Mouse (Mus musculus) hindbrain, embryonic 14.5 days (tissue): ENCODE measurements at regions not wholly inside any gene's neighbourhood (a gene's known extent, or its start where the extent isn't known, plus 50 kb on each side); places are given as distances from the start of the nearest gene placed in this dataset.
A peak's percentile ranks its signal among the peaks of the same experiment; 100 is the strongest.

Experiments used
- ATAC-seq: fragments of 200-750 bp; cut with Nextera tagmentation; 2 replicates; pipeline ENCODE4 v1.8.0; 2017; ENCODE audit warnings: moderate number of reproducible peaks, mild to moderate bottlenecking, moderate TSS enrichment, moderate library complexity; ENCODE audit not compliant: low FRiP score
- DNase-seq: peaks from one replicate; pipeline ENCODE4 v3.0.0-alpha.2; 2015; ENCODE audit warnings: low spot score
- H3K27ac ChIP-seq: fragments of 300-500 bp; sonication (generic); 2 replicates; pipeline ENCODE4 v1.5.1; 2014; ENCODE audit warnings: mild to moderate bottlenecking, moderate library complexity
- H3K27me3 ChIP-seq: fragments of 300-500 bp; sonication (generic); 2 replicates; pipeline ENCODE4 v1.6.1; 2014; ENCODE audit warnings: mild to moderate bottlenecking, low read length, mixed read lengths; ENCODE audit not compliant: control insufficient read depth, insufficient read depth
- H3K36me3 ChIP-seq: fragments of 300-500 bp; sonication (generic); replicated peaks from 2 replicates; pipeline ENCODE4 v1.6.1; 2014; ENCODE audit not compliant: control insufficient read depth, insufficient read depth
- H3K4me1 ChIP-seq: fragments of 300-500 bp; sonication (generic); replicated peaks from 2 replicates; pipeline ENCODE4 v1.6.1; 2014; ENCODE audit warnings: antibody characterized with exemption, low read length, mixed read lengths; ENCODE audit not compliant: control insufficient read depth, insufficient read depth
- H3K4me2 ChIP-seq: fragments of 300-500 bp; sonication (generic); replicated peaks from 2 replicates; pipeline ENCODE4 v1.6.1; 2014; ENCODE audit warnings: mild to moderate bottlenecking, moderate library complexity
- H3K4me3 ChIP-seq: fragments of 300-500 bp; sonication (generic); replicated peaks from 2 replicates; pipeline ENCODE4 v1.5.1; 2014; ENCODE audit warnings: mild to moderate bottlenecking, low read length
- H3K9ac ChIP-seq: fragments of 300-500 bp; sonication (generic); 2 replicates; pipeline ENCODE4 v1.6.1; 2014
- H3K9me3 ChIP-seq: fragments of 300-500 bp; sonication (generic); 2 replicates; pipeline ENCODE4 v1.6.1; 2016; ENCODE audit warnings: low read length; ENCODE audit not compliant: control insufficient read depth
- WGBS: fragments of 180-500 bp; shearing (Covaris S2); extraction: QIAGEN DNeasy Blood & Tissue Kit; methylation state at CpG from one replicate; pipeline ENCODE4 v1.1.7; 2014; 5-methylcytosine and 5-hydroxymethylcytosine counted together

DNA sequence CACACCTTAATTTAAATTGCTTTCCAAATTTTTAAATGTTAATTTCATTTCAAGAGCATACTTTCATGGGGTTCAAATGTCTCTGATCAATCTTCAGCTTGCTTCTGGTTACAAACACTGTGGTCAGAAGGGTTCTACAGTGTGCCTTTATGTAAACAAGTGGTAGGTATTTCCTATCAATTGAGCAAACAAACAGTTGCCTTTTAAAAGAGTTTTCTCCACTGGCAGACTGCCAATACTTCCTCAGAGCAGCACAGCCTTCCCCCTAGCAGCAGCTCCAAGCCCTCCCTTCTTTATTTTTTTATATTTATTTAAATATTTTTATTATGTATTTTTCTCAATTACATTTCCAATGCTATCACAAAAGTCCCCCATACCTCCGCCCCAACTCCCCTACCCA is 977.8 kb downstream of the Fstl5 start:
- Histone ChIP-seq H3K9me3 (no peaks in the 10 kb centered on the region), H3K36me3 (no peaks in the 10 kb centered on the region), H3K4me2 (no peak overlapping the region), H3K9ac (no peak overlapping the region), H3K27me3 (no peaks in the 10 kb centered on the region), H3K4me1 (no peaks in the 10 kb centered on the region), H3K27ac (no peak overlapping the region), H3K4me3 (no peak overlapping the region)
- 88% methylated on average over 1 of the region's 1 CpGs for WGBS
- DNase-seq (peak; percentile 50), ATAC-seq (no peak)

DNA sequence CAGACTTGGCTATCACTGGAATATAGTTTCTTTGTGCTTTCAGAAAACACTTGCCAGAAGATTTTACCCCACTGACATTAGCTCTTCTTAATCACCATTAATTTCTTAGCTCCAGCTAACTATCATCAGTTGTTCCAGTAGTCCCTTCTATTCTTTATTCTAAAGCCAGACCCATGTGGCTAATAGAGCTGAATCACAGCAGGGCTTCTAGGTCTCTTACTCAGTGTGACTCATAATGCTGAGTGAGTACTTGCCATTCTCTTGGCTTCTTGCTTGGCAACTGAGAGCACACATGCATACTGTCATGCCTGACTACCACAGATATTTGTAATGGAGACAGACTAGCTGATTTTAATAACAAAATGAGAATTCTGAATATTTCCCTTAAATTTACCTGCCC is 1001.0 kb downstream of the Fstl5 start:
- no peak for ATAC-seq
- DNase-seq = no peak
- no peaks in the 10 kb centered on the region for H3K36me3 ChIP-seq

DNA sequence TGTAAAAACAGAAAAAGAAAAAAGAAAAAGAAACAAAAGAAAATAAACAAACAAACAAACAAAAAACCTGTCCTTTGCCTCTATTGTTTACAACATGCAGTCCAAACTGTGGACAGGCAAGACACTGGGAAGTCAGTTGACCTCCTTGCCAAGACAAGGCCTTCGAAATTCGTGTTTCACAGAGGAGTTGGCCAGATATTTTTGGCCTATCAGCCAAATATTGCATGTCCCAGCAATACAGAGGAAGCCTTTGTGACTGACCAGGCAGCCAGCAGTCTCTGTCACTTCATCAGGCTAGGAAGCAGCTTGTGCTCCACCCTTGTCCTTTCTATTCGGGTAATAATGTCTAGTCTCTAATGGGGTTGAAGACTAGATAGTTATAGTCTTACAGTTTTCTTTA is 1017.7 kb downstream of the Fstl5 start:
- no peak for ATAC-seq
- Histone ChIP-seq H3K9me3 (no peaks in the 10 kb centered on the region), H3K4me2 (no peak overlapping the region), H3K4me3 (no peak overlapping the region), H3K36me3 (no peaks in the 10 kb centered on the region), H3K4me1 (no peaks in the 10 kb centered on the region), H3K9ac (no peak overlapping the region), H3K27me3 (no peaks in the 10 kb centered on the region), H3K27ac (no peak overlapping the region)
- WGBS = 76% methylated on average over 3 of the region's 3 CpGs
- no peak for DNase-seq

More for the DNA sequence above, 1001.0 kb downstream of the Fstl5 start:
- Histone ChIP-seq H3K9me3 (no peaks in the 10 kb centered on the region), H3K9ac (no peak overlapping the region), H3K4me1 (no peaks in the 10 kb centered on the region), H3K4me3 (no peak overlapping the region), H3K4me2 (no peak overlapping the region), H3K27ac (no peak overlapping the region), H3K27me3 (no peaks in the 10 kb centered on the region)

DNA sequence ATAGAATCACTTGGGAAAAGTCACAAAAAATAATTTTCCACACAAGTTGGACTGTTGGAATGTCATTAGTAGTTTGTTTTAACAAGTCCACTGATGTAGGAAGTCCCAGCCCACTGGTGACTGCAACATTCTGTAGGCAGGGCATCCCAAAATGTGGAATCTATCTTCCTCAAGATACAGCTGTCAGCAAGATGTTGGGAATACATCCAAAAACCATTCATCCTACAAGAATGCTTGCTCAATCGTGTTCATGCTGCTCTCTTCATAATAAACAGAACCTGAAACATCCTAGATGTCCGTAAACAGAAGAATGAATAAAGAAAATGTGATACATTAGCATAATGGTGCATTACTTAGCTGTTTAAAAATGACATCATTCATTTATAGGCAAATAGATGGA is 1038.9 kb downstream of the Fstl5 start:
- Histone ChIP-seq H3K27ac (no peak overlapping the region), H3K9me3 (no peaks in the 10 kb centered on the region), H3K27me3 (no peaks in the 10 kb centered on the region), H3K4me2 (no peak overlapping the region), H3K9ac (no peak overlapping the region), H3K4me1 (no peaks in the 10 kb centered on the region), H3K36me3 (no peaks in the 10 kb centered on the region), H3K4me3 (no peak overlapping the region)
- WGBS = 60% methylated on average over 2 of the region's 2 CpGs
- no peak for ATAC-seq
- no peak for DNase-seq

DNA sequence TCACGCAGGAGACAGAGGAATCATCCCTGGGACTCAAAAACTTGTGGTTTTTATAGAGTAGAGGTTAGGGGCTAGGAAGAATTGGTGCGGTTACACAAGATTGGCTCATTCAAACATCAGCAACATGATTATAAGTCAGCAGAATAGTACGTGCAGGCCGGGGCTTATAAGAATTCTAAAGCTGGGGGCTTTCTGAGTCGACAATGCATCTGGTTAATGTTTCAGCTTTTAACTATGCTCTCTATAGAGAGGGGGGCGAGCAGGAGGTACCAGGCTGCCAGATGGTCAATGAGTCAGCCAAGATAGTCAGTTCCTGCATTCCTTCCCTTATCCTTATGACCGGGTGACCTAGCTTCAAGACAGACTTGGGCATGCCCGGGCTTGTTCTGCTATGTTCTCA is 1046.5 kb downstream of the Fstl5 start:
- DNase-seq (no peak), ATAC-seq (no peak)
- no peak overlapping the region for H3K27ac ChIP-seq
- H3K4me1 ChIP-seq = no peaks in the 10 kb centered on the region
- H3K27me3 ChIP-seq = no peaks in the 10 kb centered on the region
- no peak overlapping the region for H3K4me3 ChIP-seq
- no peaks in the 10 kb centered on the region for H3K9me3 ChIP-seq
- no peak overlapping the region for H3K9ac ChIP-seq
- WGBS = 92% methylated on average over 8 of the region's 8 CpGs
- no peak overlapping the region for H3K4me2 ChIP-seq
- no peaks in the 10 kb centered on the region for H3K36me3 ChIP-seq

DNA sequence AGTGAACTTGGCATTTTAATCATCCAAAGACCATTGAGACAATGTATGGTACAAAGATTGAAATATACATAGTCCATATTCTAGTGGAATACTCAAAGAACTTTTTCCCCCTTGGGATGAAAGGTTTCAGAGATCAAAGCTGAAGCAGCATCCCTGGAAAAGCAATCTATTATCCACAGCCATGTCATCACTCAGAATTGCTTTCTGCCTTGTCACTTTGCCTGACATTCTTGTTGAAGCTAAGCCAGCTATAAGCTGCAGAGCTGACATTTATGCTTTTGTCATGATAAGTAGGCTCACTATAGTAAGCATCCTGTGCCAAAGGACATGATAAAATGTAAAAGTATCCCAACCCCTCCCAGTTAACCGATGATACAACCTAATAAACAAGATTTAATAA is 1077.6 kb downstream of the Fstl5 start:
- no peak overlapping the region for H3K4me2 ChIP-seq
- H3K9me3 ChIP-seq = no peaks in the 10 kb centered on the region
- 71% methylated on average over 1 of the region's 1 CpGs for WGBS
- H3K4me1 ChIP-seq = no peaks in the 10 kb centered on the region
- no peak overlapping the region for H3K27ac ChIP-seq
- DNase-seq = no peak
- no peak overlapping the region for H3K9ac ChIP-seq
- H3K36me3 ChIP-seq = no peaks in the 10 kb centered on the region
- no peak overlapping the region for H3K4me3 ChIP-seq
- no peaks in the 10 kb centered on the region for H3K27me3 ChIP-seq
- no peak for ATAC-seq

DNA sequence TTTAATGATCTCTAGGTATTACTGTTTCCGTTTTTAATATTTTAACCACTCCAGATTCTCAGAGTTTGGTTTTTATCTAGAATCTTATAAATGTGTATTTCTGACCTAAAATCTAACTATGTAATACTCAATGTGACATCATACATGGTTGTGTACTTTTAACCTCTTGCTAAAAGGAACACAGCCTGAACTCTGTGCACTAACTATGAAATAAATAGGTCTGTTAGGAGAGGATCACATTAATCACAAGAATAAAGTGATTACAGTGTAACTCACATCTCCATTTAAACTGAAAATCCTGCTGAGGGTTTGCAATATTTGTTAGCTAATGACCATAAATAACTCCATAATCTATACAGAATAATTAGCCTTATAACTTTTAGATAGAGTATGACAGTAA is 1123.8 kb downstream of the Fstl5 start:
- H3K4me1 ChIP-seq = no peaks in the 10 kb centered on the region
- H3K36me3 ChIP-seq = no peaks in the 10 kb centered on the region
- H3K27me3 ChIP-seq = no peaks in the 10 kb centered on the region
- no peak overlapping the region for H3K4me2 ChIP-seq
- H3K9me3 ChIP-seq = no peaks in the 10 kb centered on the region
- ATAC-seq = no peak
- H3K27ac ChIP-seq = no peak overlapping the region
- H3K4me3 ChIP-seq = no peak overlapping the region
- 86% methylated on average over 1 of the region's 1 CpGs for WGBS
- no peak overlapping the region for H3K9ac ChIP-seq
- no peak for DNase-seq

DNA sequence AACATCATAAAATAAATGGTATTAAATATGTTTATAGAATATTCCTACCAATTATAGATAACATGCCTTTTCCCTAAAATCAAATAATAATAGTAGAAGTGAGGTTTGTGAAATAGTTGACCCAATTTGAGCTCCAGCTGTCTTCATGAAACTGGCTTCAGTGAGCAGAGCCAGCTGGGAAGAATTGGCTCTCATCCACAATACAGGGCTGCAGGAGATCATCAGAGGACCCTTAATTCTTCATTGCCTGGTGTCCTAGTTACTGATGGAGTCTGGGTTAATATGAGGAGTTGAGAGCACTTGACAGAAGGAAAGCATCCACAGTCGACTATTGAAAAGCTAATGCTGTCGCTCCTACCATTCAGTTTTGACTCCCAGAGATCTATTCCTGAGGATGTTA is 1124.2 kb downstream of the Fstl5 start:
- WGBS = 88% methylated on average over 2 of the region's 2 CpGs
- no peaks in the 10 kb centered on the region for H3K36me3 ChIP-seq
- DNase-seq = peak; percentile 27

DNA sequence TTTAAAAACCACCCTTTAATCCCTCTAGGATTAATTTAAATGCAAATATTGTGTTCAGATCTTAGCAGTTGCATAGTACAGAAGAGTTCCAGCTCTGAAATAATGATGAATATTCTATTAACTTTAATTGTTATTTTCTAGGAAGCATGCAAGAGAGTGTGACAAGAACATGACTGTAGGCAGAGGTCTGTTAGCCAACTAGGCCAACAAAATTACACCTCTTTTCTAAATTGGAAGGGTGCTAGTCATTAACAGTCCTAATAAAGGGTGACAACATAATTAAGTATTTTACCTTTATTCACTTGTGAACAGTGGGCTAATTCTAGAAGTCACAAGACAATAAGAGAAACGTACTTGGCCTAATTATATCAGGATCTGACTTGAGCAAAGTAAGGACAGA is 1151.9 kb downstream of the Fstl5 start:
- WGBS = 65% methylated on average over 1 of the region's 1 CpGs
- Histone ChIP-seq H3K9me3 (no peaks in the 10 kb centered on the region), H3K4me2 (no peak overlapping the region), H3K36me3 (no peaks in the 10 kb centered on the region), H3K27ac (no peak overlapping the region), H3K9ac (no peak overlapping the region), H3K4me3 (no peak overlapping the region), H3K27me3 (no peaks in the 10 kb centered on the region), H3K4me1 (no peaks in the 10 kb centered on the region)
- ATAC-seq (no peak), DNase-seq (no peak)

More for the DNA sequence above, 1124.2 kb downstream of the Fstl5 start:
- H3K4me1 ChIP-seq = no peaks in the 10 kb centered on the region
- ATAC-seq = no peak
- H3K9me3 ChIP-seq = no peaks in the 10 kb centered on the region
- H3K4me2 ChIP-seq = no peak overlapping the region
- H3K27ac ChIP-seq = no peak overlapping the region
- H3K27me3 ChIP-seq = no peaks in the 10 kb centered on the region
- no peak overlapping the region for H3K4me3 ChIP-seq
- no peak overlapping the region for H3K9ac ChIP-seq
